Mouse (Mus musculus) cerebellum, postnatal 36 days (tissue): ENCODE data around the gene Aplp2.

Experiments
- DNase-seq, 2 experiments: peaks; one replicate each; pipeline ENCODE4 v3.0.0; 2021 to 2022; ENCODE audit warnings: mixed read lengths in 2 of 2

Gene Aplp2

DNA sequence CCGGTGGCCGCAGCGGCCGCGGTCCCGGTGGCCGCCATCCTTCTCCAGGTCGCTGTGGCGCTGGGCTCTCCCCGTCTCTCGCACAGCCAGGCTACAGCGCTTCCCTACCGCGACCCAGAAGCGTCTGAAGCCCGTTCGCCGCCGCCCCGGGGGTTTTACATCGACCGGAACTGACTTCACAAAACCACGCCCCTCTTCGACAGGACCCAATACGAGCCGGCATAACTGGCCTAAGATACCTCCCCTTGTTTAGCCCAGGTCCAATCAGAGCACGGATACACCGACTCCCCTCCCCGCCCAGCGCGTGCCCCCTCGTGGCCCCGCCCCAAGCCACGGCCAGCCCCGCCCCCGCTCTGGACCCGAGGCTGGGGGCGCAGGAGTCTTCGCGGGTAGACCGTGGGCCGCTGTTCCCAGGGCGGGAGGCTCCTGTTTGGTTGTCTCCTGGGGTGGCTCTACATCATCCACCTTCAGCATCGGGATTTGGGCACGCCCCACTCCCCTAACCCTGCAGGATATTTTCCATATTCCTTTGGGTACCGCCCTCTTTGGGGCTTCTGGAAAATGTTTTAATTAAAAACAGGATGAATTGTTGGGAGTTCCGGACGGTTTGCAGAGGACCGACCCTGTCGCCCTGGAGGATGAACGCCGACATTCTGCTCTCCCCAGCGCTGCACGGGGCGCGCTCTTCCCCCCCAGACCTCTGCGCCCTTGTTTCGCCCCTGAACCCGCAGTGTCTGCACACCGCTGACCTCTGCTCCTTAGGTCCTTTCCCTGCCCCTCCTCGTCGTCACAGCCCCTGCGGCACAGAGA lies at the start of gene Aplp2:
TSS of gene Aplp2 (minus strand) at position 126 of the 810 bp plus-strand sequence.
- peak; percentile 98 for DNase-seq

DNA sequence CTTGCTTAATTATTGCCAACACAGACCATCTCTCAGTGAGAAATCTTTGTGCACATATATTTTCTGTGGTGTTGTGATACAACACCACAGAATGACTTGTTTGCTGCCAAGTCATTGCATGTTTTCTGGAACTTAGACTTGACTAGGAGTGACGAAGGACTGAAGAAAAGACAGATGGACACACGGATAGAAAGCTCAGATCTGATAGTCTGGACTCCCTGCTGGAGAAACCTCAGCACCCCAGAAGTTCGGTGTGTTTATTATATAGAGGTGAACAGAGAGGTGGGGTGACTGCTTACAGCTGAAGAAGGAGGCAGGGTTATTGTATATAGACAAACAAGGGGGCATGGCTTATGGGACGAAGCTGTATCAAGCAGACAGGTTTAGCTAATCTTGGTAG lies 48.6 kb upstream of the Aplp2 start:
- no peak for DNase-seq

DNA sequence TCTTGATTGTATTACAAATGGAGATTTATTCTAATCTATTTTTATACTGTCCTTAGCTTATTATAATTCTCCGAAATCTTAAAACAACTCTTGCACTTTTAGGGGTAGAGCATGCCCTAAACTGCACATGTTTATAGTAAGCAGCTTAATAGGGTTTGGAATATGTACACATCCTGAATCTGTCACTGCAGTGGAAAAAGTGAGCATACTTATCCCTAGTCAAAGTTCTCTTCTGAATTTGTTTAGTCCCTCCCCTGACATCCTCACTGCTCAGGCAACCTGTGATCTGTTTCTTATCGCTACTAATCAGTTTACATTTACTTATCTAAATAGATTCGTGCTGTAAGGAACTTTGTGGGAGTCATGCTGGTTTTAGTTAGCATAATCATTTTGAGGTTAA lies 46.6 kb upstream of the Aplp2 start:
- DNase-seq, result no peak

DNA sequence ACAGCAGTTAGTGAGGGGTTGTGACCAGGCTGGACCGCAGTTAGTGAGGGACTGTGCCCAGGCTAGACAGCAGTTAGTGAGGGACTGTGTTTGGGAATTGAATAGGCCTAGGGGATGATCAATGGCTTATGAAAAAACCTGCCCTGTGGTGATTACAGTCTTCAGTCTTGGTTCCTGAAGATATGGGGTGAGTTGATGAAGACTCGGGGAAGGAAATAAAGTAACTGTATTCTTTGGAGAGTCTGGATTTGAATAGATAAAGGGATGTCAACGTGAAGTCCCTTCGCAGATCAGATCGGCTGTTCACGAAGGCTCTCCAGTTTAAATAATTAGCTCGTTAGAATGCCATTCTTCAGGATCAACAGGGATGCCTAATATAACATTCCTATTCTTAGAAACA lies 44.3 kb upstream of the Aplp2 start:
- DNase-seq, result no peak

DNA sequence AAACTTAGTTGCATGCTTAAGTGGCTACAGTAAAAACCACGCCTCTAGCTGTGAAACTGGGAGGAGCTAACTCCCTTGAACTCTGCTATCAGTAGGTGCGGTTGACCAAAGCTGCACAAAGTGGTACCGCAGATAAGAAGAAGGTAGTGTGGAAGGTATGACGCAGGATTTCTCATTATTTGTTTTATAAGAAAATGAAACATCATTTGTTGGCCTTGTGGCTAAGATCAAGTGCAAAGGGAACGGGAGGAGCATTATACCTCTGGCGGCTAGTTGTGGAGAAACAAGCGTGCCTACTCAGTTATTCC lies 43.0 kb upstream of the Aplp2 start:
- no peak for DNase-seq

DNA sequence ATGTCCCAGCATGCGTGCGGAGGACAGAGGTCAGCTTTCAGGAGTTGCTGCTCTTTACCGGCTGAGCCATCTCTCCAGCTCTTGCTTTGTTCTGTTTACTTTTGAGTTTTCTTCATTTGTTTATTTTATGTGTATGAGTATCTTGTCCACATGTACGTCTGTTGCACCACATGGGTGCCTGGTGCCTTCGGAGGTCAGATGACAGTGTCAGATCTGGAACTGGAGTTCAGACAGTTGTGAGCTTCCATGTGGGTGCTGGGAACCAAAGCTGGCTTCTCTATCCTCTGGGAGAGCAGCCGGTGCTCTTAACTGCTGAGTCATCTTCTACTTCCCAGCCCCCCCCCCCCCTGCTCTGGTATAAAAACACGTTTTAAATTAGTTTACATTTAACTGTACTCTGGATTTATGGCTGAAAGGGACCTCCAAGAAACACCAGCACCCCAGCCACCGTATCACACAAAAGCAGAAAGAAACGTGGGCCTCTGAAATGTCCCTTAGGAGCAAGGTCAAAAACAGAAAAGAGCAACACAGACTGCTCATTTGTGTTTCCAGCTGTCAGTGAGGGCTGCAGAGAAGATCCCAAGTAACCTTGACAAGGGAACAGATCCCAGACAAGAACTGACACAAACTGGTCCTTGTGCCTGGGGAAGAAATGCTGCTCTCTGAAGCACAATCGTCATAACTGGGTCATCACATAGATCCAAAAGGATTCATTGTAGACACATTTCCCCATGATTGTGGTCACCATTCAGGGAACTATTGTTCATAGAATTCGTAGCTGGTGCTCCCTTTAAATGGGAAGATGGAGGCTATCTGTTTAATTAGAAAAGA lies 42.5 kb upstream of the Aplp2 start:
- DNase-seq, result no peak

DNA sequence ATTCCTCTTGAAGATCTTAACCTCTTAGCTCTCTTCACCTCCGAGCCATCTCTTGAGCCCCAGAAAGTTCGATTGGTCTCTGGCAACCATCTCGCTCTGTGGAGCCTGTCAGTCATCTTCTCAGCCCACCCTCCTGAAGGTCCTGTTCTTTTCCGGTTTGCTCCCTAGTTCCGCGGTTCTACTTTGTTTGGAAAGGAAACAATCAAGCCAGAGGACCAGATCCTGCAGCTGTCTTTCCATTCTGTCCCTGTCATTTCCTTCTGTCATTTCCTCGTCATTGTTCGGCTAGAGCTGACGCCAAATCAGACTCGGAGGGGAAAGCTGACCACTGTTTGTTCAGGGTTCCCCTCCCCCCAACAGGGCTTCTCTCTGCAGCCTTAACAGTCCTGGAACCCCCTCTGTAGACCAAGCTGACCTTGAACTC lies 41.7 kb upstream of the Aplp2 start:
- no peak for DNase-seq

DNA sequence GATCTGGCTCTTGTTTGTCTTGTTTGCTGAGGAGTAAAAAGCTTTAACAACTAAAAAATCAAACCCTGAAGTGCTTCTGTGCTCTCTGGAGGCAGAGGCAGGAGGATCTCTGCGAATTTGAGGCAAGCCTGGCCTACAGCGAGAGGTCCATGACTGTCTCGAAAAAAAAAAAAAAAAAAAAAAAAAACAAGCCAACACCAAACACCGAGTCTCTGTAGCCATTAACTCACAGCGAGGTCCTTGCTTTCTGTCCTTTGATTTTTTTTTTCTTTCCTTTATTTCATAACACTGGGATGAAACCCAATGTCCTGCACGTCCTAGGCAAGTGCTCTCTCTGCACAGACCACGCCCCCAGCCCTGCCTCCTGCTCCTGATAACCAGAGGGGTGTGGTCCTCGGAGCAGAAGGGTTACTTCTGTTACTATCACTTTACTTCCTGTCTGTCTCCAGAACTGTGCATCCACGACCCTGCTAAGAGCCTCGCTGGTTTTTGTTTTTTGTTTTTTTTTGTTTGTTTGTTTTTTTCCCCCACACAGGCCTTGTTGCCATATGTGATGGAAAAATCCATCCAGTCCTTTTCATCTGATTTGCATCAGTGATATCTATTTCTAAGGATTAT lies 40.7 kb upstream of the Aplp2 start:
- DNase-seq, result no peak

DNA sequence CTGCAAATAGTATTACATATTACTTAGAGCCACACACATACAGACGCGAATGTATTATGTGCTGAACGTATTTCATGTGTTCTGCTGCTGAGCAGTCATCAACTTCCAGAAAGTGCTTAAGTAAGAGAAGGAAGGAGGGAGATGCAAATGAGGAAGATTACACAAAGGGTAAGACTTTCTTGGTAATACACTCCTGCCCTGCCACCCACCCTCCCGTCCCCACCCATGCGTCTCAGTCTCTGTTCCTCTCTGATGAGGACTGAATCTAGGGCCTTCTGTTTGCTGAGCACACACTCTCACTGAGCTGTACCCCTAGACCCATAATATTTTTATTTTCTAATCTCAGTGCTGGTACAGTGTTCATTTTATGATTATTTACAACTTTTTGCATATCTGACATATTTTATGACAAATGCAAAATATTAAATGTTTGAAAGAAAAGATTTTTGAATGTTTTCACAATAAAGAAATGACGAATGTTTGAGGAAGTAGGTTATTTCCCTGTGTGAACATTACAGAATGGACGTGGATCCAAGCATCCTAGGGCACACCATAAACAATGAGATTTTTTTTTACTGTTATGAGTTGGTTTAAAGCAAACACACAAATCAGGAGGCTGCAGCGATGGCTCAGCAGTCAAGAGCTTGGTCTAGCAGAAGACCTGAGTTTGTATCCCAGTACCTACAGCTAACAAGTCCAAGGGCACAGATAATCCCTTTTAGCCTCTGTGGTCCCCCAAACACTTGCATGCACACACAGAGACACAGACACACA lies 36.0 kb upstream of the Aplp2 start:
- DNase-seq, result no peak

DNA sequence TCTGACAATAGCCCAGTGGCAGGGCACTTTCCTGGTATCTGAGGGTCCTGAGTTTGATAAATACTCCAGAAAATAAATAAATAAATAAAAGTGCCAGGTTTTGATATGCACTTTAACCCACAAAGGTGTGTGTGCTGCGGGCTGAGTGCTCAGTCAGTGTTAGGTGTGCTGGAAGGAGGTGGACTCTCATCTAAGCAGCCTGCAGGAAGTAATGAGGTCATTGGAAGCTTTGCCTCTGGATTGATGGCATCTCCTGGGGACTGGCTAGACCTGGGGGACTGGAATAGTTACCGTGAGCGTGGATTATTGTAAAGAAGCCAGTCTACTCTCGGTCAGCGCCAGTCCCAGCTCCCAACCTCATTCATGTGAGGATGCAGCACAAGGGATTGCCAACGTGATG lies 34.8 kb upstream of the Aplp2 start:
- no peak for DNase-seq

DNA sequence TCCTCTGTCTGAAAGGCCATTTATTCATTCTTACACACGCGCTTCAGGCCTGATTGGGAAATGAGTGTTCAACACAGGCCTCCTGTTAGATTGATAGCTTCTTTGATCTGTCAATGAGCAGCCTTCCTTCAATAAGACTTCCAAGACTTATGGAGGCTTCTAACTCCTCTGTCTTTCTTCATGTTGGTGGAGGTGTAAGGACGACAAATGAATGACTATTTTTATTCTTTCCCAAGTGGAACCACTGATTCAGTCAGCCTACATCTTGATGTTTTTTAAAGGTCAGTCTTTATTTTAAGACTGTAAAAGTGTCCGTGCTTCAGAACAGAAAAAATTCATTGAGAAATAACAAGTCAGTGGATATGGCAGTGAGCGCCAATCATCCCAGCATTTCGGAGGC lies 33.4 kb upstream of the Aplp2 start:
- no peak for DNase-seq

DNA sequence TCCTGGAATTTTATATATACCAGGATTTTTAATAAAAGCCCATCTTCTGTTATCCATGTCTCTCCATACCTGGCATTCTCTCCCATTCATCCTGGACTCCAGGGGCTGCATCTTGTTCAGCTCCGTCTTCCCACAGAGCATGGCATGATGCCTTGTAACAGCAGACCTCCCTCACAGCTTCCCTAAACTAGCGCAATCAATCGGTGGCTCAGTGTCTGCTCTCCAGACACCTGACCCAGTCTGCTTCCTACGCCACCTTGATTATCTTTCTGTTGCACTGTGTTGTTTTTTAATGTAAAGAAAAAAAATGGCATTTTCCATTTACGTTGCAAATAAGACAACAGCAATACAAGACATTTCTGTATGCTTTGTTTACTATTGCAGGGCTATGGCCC lies 32.3 kb upstream of the Aplp2 start:
- DNase-seq, result no peak

DNA sequence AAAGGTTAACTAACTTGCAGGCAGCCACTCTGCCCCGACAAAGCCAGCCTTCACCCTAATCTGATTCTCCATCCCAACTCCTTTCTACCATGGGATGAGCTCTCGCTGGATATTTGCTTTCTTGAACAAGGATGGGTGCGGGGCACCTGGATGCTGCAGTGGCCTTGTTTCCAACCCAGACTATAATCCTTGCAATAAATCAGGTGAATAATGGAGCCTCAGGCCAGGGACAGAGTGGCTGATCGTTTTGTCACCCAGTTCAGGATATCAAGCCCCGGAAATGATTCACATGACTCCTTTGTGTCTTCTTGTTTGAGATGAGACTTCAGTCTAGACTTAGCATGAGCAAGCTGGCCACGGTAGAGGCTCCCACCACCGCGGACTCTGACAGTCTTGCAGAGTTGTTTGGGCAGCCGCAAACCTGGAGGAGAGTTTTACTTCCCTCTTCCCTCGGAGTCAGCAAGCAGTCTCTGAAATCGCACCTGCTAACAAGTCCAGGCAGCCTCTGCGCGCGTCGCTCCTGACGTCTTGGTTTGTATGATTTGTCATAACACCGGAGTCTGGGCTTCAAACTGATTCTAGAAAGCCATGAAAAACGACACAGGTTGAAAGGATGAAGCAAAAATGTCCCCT lies 31.8 kb upstream of the Aplp2 start:
- DNase-seq, result no peak

DNA sequence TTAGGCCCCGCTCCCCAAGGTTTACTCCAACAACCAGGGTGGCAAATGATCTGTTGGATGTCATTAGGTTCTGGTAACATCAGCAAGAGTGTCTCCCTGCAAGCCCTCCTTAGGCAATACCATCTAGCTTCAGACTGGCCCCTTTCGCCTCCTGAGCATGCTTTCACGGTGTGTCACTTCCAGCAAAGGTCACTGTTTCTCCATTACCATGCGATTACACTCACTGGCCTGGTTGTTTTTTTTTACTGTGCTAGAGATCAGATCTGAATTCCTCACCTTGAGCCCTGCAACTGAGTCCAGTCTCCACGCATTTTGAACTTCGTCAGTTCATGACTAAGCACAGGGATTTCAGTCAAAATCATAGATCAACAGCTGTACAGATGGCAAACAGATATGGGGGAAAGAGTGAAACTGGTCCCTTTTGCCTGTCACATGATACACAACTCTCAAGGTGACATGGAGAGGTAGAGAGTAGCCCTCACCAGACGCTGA lies 29.6 kb upstream of the Aplp2 start:
- DNase-seq, result no peak

DNA sequence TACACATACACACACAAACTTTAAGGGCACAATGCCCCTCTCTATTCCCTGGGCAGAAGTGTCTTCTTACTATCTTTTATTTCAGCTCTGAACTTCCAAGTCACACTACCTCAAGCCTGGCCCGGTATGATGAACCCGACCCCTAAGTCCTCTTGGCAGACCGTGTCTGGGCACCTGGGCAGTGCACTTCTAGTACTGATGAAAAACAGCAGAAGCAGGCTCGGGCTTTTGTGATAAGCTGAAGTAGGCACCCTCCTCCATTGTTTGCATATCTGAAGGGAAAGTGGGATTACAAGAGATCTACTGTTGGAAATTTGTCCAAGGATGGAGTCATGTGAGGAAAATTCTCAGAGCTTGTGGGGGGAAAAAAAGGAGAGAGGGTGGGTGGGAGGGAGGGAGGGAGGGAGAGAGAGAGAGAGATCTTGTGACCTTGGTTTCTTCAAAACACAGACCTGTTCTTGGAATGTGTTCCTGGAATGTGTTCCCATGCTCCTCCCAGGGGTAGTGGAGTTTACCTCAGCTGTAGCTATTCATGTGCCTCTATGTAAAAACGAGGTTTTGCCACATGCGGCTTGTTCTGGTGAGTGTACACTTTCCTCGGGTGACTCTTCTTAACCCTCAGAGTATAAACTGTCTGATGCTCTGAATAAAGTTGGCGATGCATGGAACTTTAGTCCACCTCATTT lies 29.1 kb upstream of the Aplp2 start:
- DNase-seq, result no peak

DNA sequence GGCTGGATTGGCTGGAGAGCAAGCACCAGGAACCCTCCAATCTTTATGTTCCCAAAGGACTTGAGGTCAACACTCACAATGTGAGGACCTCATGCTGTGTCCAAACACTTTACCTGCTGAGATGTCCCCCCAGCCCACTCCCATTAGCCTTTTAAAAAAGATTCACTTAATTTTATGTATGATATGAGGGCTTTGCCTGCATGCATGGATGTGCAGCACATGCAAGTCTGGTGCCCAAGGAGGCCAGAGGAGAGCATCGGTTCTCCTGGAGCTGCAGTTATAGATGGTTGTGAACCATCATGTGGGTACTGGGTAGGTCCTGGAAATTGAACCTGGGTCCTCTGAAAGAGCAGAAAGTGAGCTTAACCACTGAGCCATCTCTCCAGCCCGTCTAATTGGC lies 27.9 kb upstream of the Aplp2 start:
- no peak for DNase-seq

DNA sequence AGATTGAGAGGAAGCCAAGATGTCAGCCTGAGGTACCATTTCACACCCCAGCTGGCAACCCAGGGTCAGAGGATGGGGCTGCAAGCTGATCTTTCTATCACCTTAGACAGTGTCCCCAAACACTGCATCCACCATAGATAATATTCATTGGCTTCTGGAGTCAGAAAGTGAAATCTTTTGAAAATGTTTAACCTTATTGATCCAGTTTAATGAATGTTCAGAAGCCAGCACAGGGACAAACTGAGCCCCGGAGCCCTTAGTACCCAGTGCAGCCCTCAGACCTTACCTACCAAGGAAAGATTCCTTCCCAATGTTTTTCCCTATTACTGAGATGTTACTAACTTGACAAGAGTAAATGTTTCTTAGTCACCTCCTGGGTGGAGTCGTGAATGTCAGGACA lies 26.9 kb upstream of the Aplp2 start:
- no peak for DNase-seq

DNA sequence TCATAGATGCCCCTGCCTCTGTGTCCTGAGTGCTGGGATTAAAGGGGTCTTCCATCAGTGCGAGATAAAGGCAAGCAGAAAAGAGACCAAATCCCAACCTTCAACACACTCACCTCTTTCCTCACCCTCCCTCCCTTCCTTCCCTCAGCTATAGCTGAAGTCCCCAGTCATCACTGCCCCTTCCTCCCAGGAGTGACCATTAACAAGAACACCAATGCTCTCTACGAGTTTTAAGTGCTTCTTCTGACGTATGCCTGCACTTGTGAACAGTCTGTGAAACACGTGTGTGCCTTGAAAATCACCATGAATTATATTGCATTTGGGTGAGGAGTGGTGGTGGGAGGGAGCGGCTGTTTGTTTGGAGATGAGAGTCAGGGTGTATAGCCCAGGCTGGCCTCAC lies 24.5 kb upstream of the Aplp2 start:
- DNase-seq, result no peak

DNA sequence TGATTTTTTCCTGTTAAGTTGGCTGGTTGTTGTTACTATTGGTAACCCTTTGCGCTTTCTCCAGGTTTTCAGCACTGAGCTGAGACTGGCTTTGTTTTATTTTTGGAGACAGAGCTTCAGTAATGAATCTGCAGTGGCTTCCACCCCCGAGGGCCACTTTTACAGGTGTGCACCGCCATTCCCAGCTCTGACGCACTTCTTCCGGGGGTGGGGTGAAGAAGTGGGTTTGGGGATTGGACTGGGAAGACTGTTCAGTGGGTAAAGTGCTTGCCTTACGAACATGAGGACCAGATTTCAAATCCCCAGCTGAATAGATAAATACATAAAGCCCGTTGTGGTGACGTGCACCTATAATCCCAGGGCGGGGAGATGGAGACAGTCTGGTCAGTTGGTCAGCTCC lies 23.9 kb upstream of the Aplp2 start:
- no peak for DNase-seq

DNA sequence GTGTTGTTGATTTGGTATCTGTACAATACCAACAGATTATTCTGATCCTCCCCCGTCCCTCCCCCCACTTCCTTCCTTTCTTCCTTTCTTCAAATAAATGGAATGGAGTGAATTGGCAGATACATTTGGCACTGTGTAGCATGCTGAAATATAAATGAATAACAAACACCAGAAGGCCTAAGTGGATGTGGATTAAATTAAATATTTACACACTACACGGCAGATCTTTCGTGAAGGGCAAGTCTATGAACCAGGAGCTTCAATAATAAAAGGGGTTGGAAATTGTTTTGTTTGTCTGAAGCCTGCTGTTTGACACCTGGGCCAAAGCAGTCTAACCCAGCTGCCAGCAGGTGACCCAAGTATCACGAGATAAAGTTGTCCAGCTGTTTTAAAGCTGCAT lies 23.4 kb upstream of the Aplp2 start:
- DNase-seq, result no peak

DNA sequence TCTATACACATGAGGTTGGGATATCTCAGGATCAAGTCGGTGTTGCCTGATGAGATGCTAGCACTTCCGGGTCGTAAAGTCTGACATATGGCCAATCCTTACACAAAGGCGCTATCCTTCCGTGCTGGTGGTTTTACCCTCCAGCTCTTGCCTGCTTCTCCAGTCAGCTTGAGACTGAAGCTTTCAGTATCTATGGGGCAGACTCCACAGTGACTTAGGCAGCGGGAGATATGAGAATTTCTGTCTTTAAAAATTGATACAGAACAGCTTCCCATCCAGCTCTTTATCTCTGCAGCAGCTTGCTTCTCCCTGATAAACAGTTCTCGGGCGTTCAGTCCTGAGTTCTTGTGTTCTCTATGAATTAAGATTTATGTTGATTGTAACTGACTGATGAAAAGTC lies 14.9 kb upstream of the Aplp2 start:
- DNase-seq, result no peak

DNA sequence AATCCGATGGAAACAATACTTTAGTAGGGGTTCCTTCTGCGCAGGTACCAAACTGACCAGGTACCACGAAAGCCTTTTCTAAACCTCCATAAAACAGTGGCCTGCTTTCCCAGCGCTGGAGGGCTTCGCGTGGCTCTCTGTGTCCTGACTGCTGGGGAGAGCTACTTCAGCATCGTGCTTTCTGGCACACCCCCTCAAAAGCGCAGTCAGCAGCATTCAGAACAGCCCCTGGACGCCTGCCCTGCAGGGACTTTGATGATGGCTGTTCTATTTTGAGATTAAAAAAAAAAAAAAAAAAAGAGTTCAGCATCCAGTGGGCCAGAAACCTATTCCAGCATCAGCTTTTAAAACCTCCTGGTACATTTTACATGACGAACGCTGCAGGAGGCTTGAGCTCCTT lies 14.2 kb upstream of the Aplp2 start:
- no peak for DNase-seq
